Mouse (Mus musculus): Measurements from ENCODE around the gene Sdk1.

- TF ChIP-seq CTCF (IDR thresholded peaks at IDR 0.05; ENCODE audit: low read depth, low read length) (no peak), POLR2A (IDR thresholded peaks at IDR 0.05; ENCODE audit: extremely low read depth, insufficient read depth, low read length) (no peak)
Observed at GRCm38 (mm10) chr5:141979511-141979910, 738.2 kb downstream of the Sdk1 start.
